Mouse (Mus musculus): ENCODE data around the gene Pfkl.
A peak's percentile ranks its signal among the peaks of the same experiment; 100 is the strongest.
"Not testable (repeated sequence)": the region's sequence is repeated elsewhere in the genome, so short reads cannot be mapped to it uniquely, and the experiment has no call there.

The Pfkl gene

DNA sequence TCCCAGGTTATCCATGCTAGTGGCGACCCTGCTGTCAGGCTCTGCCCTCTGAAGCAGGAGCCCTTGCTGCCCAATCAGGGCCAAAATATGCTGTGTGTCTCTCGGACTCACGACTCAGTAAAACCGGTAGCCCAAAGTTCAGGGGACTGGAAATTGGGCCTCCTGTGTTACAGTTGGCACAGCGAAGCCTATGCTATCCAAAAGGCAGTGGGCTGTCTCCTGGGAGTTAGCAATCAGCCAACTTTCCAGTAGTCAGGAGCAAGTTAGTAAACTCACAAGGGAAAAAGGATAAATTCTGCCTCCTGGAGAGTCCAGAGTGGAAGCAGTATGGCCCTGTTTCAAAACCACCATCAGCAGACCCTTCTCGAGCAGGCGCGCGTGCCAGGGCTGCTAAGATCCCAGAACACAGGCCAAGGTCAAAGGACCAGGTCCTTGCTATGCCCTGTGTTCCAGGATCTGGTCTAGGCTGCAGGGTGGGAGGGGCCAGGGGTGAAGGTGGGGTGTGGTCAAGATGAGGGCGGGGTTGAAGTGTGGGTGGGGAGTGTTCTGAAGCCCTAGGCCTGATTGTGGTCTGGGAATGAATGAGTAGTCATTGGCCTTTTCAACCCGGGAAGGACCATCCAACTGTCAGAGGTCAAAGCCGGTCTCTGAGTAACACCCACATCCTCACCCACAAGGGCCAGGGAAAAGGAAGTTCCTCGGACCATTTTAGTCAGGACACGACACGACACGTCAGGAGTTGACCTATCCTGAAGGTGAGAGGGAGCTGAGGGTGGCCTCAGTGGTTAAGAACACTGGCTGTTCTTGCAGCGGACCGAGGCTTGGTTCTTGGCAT is 3.0 kb upstream of the Pfkl start:
- no peak for DNase-seq (ENCODE audit: low spot score in 2 of 2)

DNA sequence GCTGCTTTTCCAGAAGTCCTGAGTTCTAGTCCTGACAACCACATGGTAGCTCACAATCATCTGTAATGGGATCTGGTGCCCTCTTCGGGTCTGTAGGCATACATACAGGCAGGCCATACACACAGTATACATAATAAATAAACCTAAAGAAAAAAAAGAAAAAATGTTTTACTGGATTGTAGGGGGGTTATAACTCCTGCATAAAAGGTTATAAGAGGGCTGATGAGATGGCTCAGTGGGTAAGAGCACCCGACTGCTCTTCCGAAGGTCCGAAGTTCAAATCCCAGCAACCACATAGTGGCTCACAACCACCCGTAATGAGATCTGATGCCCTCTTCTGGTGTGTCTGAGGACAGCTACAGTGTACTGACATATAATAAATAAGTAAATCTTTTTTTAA is 1.2 kb upstream of the Pfkl start:
- DNase-seq (ENCODE audit: low spot score in 2 of 2) = not testable (repeated sequence)

DNA sequence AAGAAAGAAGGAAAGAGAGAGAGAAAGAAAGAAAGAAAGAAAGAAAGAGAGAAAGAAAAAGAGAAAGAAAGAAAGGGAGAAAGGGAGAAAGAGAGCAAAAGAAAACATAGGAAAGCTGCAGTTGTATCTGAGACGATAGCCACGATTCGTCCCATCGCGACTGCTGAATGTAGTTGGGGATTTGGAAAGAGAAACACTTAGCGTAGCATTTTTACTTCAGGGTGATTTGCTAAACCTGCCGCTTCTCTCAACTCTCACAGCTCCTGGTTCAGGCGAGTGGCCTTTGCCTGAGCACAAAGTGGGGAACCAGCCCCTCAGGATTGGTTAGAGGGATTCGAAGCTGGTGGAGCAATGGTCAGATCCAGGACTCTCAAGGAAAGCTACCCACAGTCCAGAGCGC is 452 bp upstream of the Pfkl start:
- DNase-seq (ENCODE audit: low spot score in 2 of 2) = no peak

DNA sequence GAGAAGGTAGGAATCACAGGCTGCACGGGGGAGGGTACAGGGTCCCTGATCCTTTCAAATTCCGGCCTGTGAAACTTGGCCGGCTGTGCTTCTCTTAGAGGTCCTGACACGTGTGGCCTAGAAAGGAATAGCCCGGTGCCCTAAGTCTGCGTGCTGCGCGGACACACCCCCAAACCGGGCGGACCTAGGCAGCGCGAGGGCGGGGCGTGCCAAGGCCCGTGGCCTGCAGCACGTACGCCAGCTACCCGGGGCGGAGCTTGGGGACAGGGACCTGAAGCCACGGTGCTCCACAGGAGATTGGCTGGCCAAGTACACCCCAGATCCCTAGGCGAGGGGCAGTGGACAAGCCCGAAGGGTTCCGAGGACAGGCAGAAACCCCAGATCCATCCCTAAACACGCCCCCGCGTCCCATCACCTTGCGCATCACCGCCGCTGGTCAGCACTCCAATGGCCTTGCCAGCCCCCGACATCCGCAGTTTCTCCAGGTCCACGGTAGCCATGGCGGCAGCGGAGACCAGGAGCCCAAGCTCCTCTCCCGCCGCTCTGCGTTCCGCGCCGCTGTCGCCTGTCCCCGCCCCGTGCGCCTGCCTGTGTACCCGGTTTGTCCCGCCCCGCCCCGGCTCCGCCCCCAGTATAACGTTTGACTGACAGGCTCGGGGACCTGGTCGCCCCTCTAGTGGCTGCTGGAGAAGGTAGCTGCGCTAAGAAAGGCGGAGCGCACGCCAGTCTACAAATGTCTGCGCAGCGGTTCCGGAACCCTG is 519 bp downstream of the Pfkl start:
- DNase-seq (ENCODE audit: low spot score in 2 of 2) = peak; percentile 96

DNA sequence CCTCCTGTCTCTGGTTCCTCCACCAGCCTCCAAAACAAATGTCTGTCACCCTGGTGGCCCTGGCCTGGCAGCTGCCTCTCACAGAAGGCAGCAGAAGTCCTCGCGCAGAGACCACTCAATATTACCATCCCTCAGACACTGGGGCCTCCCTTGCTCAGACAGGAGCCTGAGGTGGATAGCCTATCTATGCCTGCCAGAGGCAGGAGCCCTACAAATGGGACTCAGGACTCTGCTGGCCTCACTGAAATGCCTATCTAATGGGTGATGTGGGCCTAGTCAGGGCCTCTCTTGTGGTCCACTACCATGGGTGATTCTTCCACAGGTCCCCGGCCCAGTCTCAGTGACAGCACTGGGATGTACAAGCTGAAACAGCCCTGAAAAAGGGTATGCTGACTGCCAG is 1.7 kb downstream of the Pfkl start:
- DNase-seq (ENCODE audit: low spot score in 2 of 2) = no peak

DNA sequence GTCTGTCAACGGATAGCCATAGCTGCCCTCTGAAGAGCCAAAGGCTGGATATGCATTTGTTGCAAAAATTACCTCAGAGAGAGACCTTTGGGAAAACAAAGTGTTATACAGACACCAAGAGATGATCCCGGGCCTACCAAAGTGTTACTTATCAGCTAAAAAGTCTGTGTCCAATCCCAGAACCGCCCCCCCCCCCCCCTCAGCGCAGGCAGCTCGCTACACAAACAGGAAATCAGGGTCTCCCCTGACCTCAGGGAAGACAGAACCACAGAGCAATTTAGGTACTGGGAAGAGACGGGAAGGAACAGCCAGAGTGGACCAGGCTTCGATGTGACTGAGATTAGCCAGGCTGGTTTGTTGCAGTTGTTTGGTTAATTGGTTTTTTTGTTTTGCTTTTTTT is 2.7 kb downstream of the Pfkl start:
- no peak for DNase-seq (ENCODE audit: low spot score in 2 of 2)

DNA sequence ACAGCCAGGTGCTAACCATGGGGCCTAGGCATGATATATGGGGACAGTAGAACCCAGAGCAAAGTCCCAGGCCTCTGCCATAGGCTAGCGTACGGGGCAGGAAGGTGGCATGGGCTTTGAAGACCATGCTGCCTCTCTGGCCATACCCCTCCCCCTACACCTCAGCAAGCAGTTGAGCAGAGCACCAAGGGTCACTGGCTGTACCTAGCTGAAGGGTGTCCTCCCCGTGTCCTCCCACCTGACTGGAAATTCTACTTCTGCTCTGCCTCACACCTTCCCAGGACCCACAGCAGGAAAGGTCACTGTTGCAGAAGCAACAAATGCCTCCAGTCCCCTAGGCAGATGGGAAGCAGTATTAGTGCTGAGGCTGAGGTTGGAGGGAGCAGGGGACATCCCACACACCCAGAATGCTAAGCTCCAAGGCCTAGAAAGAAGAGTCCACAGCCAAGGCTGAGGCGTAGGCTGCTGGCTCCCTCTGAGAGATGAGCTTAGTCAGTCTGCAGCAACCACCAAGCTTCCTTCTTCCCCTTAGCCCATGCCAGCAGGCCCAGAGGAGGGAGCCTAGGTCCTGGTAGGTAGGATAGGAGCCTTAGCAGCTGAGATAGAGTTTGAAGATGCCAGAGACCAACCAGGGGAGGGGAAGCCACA is 4.0 kb downstream of the Pfkl start:
- DNase-seq (ENCODE audit: low spot score in 2 of 2) = no peak

DNA sequence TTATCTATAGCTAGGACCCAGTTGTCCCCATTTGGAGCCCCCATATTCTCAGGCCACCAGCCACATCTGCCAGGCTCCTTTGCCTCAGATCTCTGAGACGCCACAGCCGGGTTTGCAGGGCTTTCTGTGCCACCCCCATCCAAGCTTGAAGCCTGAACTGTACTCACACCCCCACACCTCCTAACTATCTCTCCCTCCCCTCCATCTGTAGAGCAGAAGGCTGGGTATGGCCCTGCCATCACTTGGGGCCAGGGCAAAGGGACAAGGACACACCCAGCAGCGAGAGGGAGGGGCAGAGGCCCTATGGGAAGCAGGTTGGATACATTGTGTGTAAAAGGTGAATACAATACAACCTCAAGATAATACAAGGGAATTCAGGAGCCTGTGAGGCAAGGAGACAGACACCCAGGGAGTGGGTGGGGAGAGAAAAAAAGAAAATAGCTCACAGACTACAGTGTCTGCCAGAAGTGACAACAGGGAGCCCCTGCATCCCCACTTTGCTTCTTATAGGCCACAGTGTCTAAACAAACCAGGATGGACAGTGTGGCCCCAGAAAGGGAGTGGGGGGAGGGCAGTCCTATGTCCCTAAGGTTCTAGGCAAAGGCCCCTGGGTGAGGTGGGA is 5.3 kb downstream of the Pfkl start:
- no peak for DNase-seq (ENCODE audit: low spot score in 2 of 2)

DNA sequence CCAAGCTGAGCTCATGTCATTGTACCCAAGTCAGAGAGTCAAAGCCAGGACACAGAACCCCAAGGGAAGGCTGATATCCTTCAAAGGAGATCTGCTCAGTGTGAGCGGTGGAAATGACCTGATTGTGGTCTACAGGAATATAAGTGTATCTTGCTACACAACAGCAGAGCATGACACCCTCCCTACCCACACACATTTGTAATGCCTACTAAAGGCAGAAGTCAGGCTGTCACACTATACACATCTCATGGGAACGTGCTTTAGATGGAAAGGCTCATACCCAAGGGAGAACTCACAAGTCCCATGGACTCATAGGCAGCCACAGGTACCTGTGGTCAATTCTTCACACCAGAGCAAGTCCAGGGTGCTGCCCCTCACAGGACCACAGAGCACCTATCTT is 7.6 kb downstream of the Pfkl start:
- no peak for DNase-seq (ENCODE audit: low spot score in 2 of 2)

DNA sequence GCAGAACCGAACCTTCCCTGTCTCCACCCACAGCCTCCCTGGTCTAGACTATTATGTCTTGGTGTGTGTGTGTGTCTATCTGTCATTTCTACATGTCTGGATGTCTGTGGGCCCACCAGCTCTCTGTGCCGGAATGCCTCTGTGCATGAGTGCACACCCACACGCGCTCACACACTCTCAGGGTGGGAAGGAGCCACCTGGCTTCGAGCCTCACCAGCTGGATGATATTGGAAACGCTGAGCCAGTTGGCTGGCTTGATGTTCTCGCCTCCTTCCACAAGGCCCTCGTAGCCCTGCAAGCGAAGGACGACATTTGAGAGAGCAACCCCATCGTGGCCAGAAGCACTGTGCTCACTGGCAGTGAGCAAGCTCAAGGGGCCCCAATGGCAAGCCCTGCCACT is 8.1 kb downstream of the Pfkl start:
- peak; percentile 88 to 92 for DNase-seq (ENCODE audit: low spot score in 2 of 2)

DNA sequence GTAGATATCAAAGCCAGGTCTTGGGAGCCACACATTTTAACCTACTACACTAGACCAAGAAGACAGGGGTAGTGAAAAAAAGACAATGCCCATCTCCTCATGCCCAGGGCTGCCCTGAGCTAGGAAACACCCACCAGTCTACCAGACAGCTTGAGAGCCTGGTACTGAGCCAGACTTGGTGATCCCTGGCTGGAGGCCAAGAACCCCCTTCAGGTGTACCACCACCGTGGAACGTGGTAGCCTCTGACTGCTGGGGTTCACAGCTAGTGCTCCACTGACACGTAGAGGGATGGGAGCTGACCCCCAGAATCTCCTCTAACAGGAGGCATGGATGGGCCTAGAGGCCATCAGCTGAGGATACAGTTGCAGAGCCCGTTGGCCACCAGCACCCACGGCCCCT is 9.7 kb downstream of the Pfkl start:
- DNase-seq (ENCODE audit: low spot score in 2 of 2) = no peak

DNA sequence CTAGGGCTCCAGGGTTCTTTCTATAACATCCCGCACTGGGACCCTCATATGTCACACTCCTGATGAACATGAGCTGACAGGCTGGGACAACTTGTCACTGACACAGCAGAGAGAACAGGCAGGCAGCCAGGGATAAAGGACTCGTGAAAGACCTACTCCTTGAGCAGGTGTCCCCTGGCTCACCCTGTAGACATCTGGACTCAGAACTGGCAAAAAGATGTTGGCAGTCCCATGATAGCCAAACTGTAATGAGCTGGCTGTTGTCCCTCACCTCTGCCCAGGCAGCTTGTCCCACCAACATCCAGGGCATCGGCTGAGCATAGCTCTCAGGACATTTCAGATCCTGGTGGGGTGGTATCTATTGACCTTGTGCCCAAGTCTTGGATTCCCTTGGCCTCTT is 14.2 kb downstream of the Pfkl start:
- DNase-seq (ENCODE audit: low spot score in 2 of 2) = no peak

DNA sequence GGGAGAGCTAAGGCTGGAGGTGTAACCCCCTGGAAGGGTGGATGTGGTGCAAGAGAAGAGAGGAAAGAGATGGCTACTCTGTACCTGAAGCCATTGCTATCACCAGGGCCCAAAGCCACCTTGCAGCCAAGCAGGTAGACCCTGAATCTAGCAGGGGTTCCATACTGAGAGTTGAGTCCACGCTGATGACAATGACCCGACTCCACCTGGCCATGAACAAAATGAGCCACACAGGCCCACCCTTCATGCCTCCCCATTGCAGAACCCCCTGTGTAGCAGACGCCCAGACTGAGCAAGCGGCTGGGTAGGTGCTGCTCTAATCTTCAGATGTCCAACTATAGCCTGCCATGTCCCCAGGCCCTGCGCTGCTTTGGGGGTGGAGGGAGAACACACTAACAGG is 24.1 kb downstream of the Pfkl start:
- DNase-seq (ENCODE audit: low spot score in 2 of 2) = no peak

DNA sequence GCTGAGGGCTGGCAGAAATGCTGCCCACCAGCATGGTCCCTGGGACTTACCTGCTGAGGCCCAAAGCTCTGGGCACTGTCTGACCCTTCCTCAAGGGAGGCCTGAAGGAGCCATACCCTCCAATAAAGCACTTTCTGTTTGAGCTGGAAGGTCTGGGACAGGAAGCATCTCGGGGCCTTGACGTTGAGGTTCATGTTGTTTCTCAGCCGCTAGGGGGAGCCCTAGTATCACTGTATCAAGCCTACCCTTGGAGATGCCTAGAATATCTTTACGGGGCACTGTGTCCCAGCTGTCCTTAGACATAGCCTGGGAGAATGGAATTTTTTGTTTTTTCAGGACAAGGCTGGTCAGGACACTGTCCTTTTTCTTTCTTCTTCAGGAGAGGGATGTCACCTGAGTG is 25.2 kb downstream of the Pfkl start:
- DNase-seq (ENCODE audit: low spot score in 2 of 2) = peak; percentile 79 to 82

DNA sequence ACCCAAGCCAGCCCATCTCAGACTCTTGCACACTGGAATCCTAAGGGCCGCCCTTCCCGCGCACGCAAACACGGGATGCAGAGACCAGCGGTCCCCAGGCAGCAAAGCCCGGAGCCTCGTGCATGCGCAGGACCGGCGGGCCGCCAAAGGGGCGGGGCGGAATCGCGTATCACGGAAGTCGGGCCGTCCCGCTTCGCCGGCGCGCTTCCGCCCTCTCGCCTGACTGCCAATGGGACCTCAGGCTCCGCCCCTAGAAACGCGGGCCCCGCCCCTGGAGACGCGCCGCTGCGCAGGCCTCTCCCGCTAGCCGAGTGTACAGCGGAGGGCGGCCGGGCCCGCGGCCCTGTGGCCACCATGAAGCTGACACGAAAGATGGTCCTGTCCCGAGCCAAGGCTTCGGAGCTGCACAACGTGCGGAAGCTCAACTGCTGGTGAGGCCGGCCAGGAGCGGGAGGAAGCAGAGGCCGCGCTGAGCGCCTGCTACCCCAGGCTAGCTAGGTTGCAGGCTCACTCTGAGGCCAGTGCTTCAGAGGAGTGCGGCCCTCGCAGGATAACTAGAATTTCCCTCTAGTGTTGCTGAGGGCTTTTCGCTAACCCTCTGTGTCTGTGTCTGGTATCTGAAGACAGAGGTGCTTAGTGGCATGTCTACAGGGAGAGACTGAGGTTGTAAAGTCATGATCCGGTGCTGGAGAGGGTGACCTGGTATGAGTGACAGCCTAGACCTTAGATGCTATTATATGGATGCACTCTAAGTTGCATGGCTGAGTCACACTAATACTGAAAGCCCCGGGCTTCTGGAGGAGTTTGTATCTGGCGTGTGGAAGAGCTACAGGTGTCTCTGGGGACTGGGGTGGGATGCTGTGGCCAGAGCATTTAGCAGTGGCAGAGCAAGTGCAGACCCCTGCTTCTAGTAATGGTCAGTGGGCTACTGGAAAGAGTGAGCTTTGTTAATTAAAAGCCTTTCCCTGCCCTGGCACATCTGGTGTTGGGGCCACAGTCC is 31.2 kb downstream of the Pfkl start, which contains the start of gene 1810043G02Rik:
1810043G02Rik (plus strand) TSS at position 174 of the 1,000 bp plus-strand sequence.
- peak; percentile 99 for DNase-seq (ENCODE audit: low spot score in 2 of 2)

DNA sequence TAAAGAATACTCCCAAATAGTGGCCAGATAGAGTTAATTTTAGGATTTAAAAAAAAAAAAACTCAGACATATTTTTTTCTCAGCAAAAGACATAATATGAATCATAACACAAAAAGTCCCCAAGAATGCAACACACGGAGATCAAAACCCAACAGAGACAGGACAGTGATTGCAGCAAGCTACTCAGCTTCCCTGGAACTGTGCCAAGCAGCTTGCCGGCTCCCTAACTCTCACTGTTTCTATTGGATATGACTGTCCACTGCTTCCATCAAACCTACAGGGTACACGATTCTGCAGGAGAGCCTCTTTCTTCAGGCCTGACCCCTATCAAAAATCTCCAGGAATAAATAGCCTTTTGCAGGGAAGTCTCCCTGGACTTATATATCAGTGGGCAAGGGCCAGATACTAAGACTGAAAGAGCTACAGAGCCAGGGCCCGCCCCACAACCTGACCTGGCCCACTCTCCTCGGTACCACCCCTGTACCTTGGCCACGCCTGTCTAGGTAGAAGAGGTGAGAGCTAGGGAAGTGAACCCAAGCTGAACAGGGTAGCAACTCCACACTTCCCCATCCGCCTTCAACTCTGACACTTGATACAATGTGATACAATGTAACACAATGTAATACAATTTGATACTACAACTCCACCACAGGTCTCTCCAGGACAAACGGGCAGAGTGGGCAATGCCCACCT is 33.3 kb downstream of the Pfkl start:
- DNase-seq (ENCODE audit: low spot score in 2 of 2) = no peak

DNA sequence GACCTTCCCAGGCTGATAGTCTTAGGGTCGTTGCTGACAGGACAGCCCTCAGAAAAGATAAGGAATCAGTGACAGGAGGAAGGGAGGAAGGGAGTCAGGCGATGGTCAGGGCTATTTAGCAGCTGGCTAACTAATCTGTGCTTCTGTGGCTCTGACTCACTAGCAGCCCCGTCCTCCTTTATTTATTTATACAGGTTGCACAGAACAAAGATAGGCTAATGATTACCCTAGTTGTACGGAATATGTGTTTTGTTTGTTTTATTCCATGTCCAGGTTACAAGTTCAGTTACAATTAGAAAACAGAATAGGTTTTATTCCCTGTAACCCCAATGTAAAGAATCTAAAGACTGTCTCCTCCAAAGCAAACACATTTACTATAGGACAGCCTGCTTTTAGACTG is 34.2 kb downstream of the Pfkl start:
- no peak for DNase-seq (ENCODE audit: low spot score in 2 of 2)

DNA sequence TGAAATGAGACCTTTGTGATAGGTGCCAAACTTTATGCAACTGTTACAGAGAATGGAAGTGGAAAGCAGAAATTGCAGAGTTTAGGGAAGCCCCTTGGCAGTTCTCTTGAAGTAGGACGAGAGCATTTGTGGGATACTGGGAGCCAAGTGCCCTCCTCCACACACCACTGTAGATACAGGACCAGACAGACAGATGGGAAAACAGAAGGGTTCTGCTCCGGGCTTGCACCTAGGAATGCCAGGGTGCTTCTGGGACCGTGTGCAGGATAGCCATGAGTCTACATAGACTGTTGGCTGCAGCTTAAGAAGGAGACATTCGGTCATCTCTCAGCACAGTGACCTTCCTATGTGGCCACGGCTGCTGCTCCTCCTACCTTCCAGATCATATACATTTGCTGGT is 35.1 kb downstream of the Pfkl start:
- no peak for DNase-seq (ENCODE audit: low spot score in 2 of 2)

DNA sequence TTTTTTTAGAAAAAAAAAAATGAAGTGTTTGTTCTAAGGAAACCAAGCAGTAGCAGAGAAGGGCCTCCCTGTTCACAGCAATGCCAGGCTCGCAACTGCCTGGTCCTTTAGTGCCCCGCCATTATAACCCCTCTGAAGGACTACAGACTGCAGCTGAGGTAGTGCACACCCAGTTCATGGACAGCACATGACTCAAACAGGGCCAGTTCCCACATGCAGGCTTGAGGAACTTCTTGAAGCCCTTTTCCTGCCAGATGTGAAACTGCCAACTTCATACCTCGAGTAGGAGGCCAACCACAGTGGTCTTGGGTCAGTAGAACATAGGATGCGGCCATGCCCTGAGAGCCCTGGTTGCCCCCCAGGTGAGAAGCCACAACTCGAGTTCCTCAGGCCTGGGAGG is 35.6 kb downstream of the Pfkl start:
- DNase-seq (ENCODE audit: low spot score in 2 of 2) = no peak

All from right cerebral cortex, postnatal 10 days (tissue).